Mouse (Mus musculus) liver, embryonic 11.5 days (tissue): Measurements from ENCODE around the gene Gm9837. TPM values are rescaled to one million over a fixed set of nuclear protein-coding genes. Genes with fewer than 3 reads are reported as not detected.

ENCODE experiments used
- ATAC-seq: fragments of 200-750 bp; cut with Nextera tagmentation; replicated peaks from 2 replicates; pipeline ENCODE4 v1.8.0; 2017; ENCODE audit warnings: moderate number of reproducible peaks, mild to moderate bottlenecking, moderate TSS enrichment, moderate library complexity; ENCODE audit not compliant: low FRiP score
- DNase-seq: peaks from one replicate; pipeline ENCODE4 v3.0.0-alpha.2; 2017; ENCODE audit warnings: low spot score
- H3K27ac ChIP-seq: fragments of 300-500 bp; sonication (generic); 2 replicates; pipeline ENCODE4 v1.5.1; 2014; ENCODE audit warnings: mild to moderate bottlenecking, low read depth, low read length, control low read depth
- H3K27me3 ChIP-seq: fragments of 300-500 bp; sonication (generic); replicated peaks from 2 replicates; pipeline ENCODE4 v1.6.1; 2014; ENCODE audit warnings: low read length, mixed read lengths; ENCODE audit not compliant: control insufficient read depth, insufficient read depth
- H3K36me3 ChIP-seq: fragments of 300-500 bp; sonication (generic); 2 replicates; pipeline ENCODE4 v1.6.1; 2014; ENCODE audit warnings: mild to moderate bottlenecking, low read length, moderate library complexity, mixed read lengths; ENCODE audit not compliant: control insufficient read depth, insufficient read depth
- H3K4me1 ChIP-seq: fragments of 300-500 bp; sonication (generic); replicated peaks from 2 replicates; pipeline ENCODE4 v1.6.1; 2014; ENCODE audit warnings: low read length, mixed read lengths; ENCODE audit not compliant: control insufficient read depth, insufficient read depth
- H3K4me2 ChIP-seq: fragments of 300-500 bp; sonication (generic); 2 replicates; pipeline ENCODE4 v1.6.1; 2014; ENCODE audit warnings: mild to moderate bottlenecking, control low read depth, moderate library complexity
- H3K4me3 ChIP-seq: fragments of 300-500 bp; sonication (generic); 2 replicates; pipeline ENCODE4 v1.5.1; 2014; ENCODE audit warnings: low read depth, low read length, control low read depth
- H3K9ac ChIP-seq: fragments of 300-500 bp; sonication (generic); 2 replicates; pipeline ENCODE4 v1.6.1; 2014; ENCODE audit warnings: low read depth, low read length, control low read depth
- H3K9me3 ChIP-seq: fragments of 300-500 bp; sonication (generic); 2 replicates; pipeline ENCODE4 v1.6.1; 2016; ENCODE audit warnings: low read length, inconsistent platforms, mixed read lengths; ENCODE audit not compliant: control insufficient read depth
- WGBS: fragments of 180-500 bp; shearing (Covaris S2); extraction: QIAGEN DNeasy Blood & Tissue Kit; methylation state at CpG from one replicate; pipeline ENCODE4 v1.1.7; 2014; 5-methylcytosine and 5-hydroxymethylcytosine counted together
- polyA plus RNA-seq: library from polyadenylated mRNA; unstranded; fragments of >200 nt; fragmentation: Nextera tagmentation; extraction: Ambion mirVana; gene quantifications from 2 replicates; pipeline ENCODE4 v1.2.1, GENCODE M21; 2014

Gene Gm9837
- polyA plus RNA-seq, 1 experiment from 2014 or later: not detected

DNA sequence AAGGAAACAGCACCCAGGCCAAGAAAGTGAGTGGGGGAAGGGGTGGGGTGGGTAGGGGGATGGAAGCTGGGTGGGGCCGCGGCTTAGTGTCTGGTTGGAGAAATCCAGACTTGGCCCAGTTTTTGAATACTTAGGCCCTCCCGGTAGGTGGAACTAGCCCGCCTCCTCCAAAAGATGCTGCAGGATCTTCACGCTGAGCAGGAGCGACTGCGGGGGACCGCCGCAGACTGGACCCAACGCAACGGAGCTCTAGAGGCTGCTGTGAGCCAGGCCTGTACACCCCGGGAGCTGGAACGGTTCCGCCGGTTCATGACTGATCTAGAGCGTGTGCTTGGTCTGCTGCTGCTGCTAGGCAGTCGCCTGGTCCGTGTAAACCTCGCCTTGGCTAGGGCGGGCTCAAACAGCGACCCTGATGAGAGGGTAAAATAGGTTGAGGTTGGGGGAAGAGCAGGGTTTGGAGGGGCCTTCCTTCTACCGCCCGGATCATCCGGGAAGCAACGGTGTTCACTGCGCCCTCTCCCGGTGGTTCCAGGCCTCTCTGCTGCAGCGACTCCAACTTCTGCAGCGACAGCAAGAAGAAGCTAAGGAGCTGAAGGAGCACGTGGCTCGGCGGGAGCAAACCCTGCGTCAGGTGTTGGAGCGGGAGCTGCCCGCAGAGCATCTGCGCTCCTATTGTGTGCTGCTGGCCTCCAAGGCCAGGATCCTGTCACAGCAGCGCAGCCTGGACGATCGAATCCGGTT lies 3.9 kb downstream of the Gm9837 start:
- Histone ChIP-seq H3K4me1 (peaks cover 14% of the 10 kb centered on the region), H3K36me3 (no peaks in the 10 kb centered on the region), H3K4me3 (peak overlapping the region; percentile 17), H3K9me3 (no peaks in the 10 kb centered on the region), H3K27me3 (peaks cover 82% of the 10 kb centered on the region), H3K27ac (no peak overlapping the region), H3K4me2 (peak overlapping the region; percentile 52), H3K9ac (peak overlapping the region; percentile 4; the same call in 1 of the 2 replicates)
- peak; percentile 79 for DNase-seq
- WGBS: 10% methylated on average over 40 of the region's 40 CpGs
- peak; percentile 44; the same call in 1 of the 2 replicates for ATAC-seq

DNA sequence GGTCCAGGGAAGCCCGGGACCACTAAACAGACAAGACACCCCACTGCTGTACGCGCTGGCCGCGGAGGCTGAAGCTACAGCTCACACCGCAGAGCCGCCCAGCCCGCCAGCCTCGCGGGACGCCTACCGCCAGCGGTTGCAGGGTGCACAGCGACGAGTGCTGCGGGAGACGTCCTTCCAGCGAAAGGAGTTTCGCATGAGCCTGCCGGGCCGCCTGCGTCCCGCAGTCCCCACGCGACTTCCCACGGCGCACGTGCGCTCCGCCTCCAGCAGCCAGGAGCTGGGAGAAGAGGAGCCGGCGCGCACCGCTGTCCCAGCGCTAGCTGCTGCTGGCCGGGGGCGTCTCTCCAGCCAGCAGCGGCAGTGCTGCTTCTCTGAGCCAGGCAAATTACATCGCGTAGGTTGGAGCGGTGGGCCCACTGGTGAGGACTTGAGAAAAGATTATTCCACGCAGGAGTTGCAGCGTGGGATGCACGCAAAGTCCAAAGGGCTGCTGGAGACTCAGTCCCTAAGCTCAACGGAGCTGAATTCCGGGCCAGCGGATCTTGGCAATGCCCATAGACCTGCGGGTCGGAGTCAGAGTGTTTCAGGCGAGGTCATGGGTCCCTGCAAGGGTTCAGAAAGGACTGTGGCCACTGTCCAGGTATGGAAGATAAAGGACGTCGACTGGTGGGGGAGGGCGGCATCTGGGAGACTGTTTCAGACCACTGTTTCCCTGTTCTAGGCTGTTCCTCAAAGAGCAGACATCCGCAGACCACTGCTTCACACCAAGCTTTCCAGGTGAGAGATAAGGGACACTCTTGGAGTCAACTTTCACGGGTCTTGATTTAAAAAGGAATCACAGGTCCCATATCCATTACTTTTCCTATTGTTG lies 6.5 kb downstream of the Gm9837 start:
- H3K9ac ChIP-seq: 0 out of 2 replicates have a peak overlapping the region, but pooled peaks have one; percentile 2
- ATAC-seq: no peak
- WGBS: 6% methylated on average over 55 of the region's 55 CpGs

DNA sequence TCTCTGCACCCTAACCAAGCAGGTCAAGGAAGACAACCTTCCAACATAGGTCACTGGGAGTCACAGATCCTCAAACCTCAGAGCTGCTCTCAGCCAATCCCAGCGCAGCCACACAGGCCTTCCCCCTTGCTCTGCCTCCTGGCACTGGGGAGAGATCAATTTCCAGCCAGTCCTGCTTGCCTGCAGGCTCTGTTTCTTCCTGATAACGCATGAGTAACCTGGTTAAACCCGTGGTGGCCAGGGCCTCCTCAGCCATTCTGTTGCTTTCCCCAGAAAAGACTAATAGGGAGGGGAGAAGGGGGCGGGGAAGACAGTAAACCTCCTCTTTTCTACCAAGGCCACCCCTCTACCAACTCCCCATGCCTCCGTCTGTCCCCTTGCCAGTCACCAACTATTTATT lies 8.6 kb downstream of the Gm9837 start:
- no peak for DNase-seq
- WGBS: 13% methylated on average over 5 of the region's 5 CpGs
- no peak overlapping the region for H3K9ac ChIP-seq
- no peaks in the 10 kb centered on the region for H3K9me3 ChIP-seq
- H3K27me3 ChIP-seq: peaks cover 70% of the 10 kb centered on the region
- no peak overlapping the region for H3K27ac ChIP-seq
- H3K4me3 ChIP-seq: no peak overlapping the region
- no peaks in the 10 kb centered on the region for H3K36me3 ChIP-seq
- no peak overlapping the region for H3K4me2 ChIP-seq
- peaks cover 13% of the 10 kb centered on the region for H3K4me1 ChIP-seq
- peak; percentile 51 for ATAC-seq

More for the DNA sequence above, 6.5 kb downstream of the Gm9837 start:
- Histone ChIP-seq H3K27me3 (peaks cover 61% of the 10 kb centered on the region), H3K27ac (no peak overlapping the region), H3K4me2 (peak overlapping the region; percentile 73), H3K9me3 (no peaks in the 10 kb centered on the region), H3K36me3 (no peaks in the 10 kb centered on the region), H3K4me3 (peak overlapping the region; percentile 47), H3K4me1 (peaks cover 14% of the 10 kb centered on the region)
- peak; percentile 53 for DNase-seq

DNA sequence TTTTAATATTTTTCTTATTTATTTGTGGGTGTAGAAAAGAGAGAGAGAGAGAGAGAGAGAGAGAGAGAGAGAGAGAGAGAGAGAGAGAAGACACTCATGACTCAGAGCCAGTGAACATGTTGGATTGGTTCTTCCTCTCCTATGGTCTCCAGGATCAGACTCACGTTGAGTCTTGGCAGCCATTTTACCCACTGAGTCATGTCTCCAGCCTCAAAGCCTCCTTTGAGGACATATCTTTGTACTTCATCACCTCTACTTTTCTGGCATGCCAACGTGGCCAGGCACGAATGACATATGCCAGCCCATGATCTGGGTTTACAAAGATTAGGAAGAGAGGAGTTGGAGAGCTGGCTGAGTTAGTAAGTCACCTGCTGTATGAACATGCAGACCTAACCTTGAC lies 10.1 kb downstream of the Gm9837 start:
- 79% methylated on average over 3 of the region's 3 CpGs for WGBS
- Histone ChIP-seq H3K9me3 (no peaks in the 10 kb centered on the region), H3K27ac (no peak overlapping the region), H3K4me3 (no peak overlapping the region), H3K27me3 (peaks cover 55% of the 10 kb centered on the region), H3K4me2 (no peak overlapping the region), H3K9ac (no peak overlapping the region), H3K36me3 (no peaks in the 10 kb centered on the region), H3K4me1 (peaks cover 12% of the 10 kb centered on the region)
- no peak for DNase-seq
- no peak for ATAC-seq

DNA sequence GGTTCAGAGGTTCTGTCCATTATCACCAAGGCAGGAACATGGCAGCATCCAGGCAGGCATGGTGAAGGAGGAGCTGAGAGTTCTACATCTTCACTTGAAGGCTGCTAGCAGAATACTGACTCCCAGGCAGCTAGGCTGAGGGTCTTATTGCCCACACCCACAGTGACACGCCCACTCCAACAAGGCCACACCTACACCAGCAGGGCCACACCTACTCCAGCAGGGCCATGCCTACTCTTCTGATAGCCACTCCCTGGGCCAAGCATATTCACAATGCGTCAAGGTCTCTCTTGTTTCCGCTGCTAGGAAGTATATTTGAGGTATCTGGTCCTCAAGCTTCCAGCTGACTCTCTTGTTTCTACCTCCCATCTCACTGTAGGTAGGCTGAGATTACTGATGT lies 11.3 kb downstream of the Gm9837 start:
- Histone ChIP-seq H3K9me3 (no peaks in the 10 kb centered on the region), H3K27ac (no peak overlapping the region), H3K4me2 (no peak overlapping the region), H3K4me1 (peaks cover 12% of the 10 kb centered on the region), H3K4me3 (no peak overlapping the region), H3K9ac (no peak overlapping the region), H3K36me3 (no peaks in the 10 kb centered on the region), H3K27me3 (peaks cover 43% of the 10 kb centered on the region)
- WGBS: 62% methylated on average over 3 of the region's 3 CpGs
- ATAC-seq: no peak
- DNase-seq: no peak

DNA sequence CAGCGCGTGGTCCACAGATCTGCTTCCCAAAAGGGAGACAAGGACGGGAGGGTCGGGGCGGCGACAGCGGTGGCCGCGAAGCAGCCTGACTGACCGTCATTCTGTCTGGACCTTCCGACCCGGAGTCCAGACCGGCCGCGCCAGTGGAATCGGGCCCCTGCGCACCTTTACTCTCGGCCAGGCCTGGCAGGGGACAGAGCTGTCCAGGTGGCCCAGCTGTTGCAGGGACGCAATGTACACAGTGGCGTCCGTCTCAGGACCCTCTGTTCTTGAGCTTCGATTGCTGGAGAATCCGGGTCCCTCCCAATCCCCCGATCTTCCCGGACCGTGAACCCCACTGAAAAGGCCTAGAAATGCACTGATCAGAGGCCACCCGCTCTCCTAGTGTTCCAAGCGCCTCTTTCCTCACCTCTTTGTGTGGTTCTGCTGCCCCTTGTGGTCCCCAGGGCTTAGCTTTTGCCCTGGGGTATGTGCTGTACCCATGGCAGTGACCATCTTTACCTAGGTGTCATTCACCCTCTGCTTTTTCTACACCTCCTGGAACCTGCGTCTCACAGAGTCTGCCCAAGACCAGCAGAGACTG lies 12.8 kb downstream of the Gm9837 start:
- WGBS: 6% methylated on average over 29 of the region's 29 CpGs
- H3K4me1 ChIP-seq: peaks cover 3% of the 10 kb centered on the region; the same call in 1 of the 2 replicates
- H3K36me3 ChIP-seq: no peaks in the 10 kb centered on the region
- peak overlapping the region; percentile 61 for H3K4me3 ChIP-seq
- no peaks in the 10 kb centered on the region for H3K9me3 ChIP-seq
- peak overlapping the region; percentile 93 for H3K4me2 ChIP-seq
- peak overlapping the region; percentile 63 for H3K9ac ChIP-seq
- DNase-seq (no peak), ATAC-seq (peak; percentile 28; the same call in 1 of the 2 replicates)
- peak overlapping the region; percentile 30; the same call in 1 of the 2 replicates for H3K27ac ChIP-seq
- peaks cover 28% of the 10 kb centered on the region for H3K27me3 ChIP-seq

DNA sequence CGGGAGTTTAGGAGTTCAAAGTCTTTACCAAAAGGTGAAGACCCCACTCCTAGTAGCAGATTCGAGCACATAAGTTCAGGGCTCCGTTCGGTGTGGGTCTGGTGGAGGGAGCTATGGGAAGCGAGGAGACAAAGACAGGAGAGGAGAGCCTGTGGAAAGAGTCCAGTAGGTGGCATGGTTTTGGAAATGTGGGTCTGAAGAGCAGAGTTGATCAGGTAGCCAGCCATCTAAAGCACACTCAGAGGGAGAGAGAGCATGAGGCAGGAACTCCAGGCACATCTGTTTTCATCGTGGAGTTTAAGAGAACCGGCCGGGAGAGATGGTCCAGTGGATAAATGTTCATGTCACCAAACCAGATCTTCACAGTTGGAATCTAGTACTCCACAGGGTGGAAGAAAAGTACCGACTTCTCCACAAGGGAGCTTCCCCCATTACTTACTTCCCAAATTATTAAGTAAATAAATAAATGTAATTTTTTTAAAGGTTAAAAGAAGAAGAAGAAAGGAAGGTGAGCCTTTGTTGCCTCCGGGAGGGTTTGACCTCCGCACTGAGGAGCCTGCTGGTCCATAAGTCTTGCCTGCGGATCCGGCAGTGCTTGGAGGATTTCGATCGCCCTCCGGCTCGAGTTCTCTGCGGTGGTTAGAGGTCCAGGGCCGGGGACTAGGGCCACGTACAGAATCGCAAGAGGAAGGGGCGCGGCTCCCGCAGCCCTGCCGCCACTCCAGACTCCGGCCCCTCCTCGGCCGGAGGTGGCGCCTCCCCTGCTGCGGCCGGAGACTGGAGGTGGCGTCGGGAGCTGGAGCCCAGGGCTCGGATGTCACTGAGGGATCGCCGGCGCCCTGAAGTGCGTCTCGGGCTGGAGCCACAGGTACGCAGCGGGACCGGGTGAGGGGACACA lies 13.6 kb downstream of the Gm9837 start, which contains the start of the genes Gm10447 and Shroom1:
Gene Gm10447 (minus strand): TSS at position 637 of the 898 bp plus-strand sequence.
Gene Shroom1 (plus strand): TSS at position 732 of the 898 bp plus-strand sequence.
- Histone ChIP-seq H3K9me3 (no peaks in the 10 kb centered on the region), H3K4me3 (peak within 1 kb of the TSS; percentile 61), H3K9ac (peak within 1 kb of the TSS; percentile 63), H3K4me2 (peak within 1 kb of the TSS; percentile 93), H3K27me3 (peaks cover 22% of the 10 kb centered on the region), H3K4me1 (no peaks in the 10 kb centered on the region; the same call in 1 of the 2 replicates), H3K36me3 (no peaks in the 10 kb centered on the region), H3K27ac (peak within 1 kb of the TSS; percentile 30; the same call in 1 of the 2 replicates)
- peak; percentile 74 for ATAC-seq
- DNase-seq: peak; percentile 63
- WGBS: 4% methylated on average over 42 of the region's 42 CpGs
